Mouse (Mus musculus): ENCODE measurements around the gene Hist2h3c2. TPM values are rescaled to one million over a fixed set of nuclear protein-coding genes. Genes with fewer than 3 reads are reported as not detected.
"Not testable (repeated sequence)": the region's sequence is repeated elsewhere in the genome, so short reads cannot be mapped to it uniquely, and the experiment has no call there.

The Hist2h3c2 gene
- total RNA-seq, 2 experiments from 2014 or later, result 7.1 to 11.4 TPM

DNA sequence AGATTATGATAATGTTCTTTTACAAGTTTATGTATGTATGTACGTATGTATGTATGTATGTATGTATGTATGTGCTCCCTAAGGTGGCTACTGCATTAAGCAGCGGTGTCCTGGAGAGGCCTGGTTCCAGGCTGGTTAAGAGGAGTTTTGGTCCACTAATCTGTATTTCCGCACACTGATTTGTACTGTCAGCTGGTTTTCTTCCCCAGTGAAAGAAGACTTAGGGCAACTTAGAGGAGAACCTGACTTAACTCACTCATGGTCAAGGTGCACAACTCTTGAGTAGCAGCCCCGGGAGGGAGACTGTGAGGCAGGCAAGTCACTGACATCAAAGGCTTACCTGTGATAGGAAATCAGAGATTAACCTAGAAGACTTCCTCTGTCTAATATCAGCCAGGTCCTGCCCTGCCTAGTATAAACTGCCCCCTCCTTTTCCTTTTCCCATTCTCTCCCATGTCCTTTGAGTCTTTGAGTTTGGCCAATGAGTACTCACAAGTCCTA is 2.0 kb downstream of the Hist2h3c2 start:
- no peak for DNase-seq

DNA sequence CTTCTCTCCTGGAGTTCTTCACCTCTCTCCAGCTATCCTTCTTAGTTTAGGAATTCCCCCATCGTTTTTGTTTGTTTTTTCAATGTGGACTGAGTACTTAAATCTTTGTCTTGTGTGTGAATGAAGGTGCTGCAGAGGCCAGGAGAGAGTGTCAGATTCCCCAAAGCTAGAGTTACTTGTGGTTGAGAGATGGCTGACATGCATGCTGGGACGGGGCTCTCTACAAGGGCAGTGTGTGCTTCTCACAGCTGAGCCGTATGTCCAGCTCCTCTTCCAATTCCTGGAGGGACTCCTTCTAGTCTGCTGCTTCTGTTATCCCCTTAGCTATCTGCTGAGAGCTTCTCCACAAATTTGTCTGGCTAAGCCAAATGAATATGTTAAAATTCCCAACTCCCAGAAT is 3.1 kb downstream of the Hist2h3c2 start:
- DNase-seq, result no peak

DNA sequence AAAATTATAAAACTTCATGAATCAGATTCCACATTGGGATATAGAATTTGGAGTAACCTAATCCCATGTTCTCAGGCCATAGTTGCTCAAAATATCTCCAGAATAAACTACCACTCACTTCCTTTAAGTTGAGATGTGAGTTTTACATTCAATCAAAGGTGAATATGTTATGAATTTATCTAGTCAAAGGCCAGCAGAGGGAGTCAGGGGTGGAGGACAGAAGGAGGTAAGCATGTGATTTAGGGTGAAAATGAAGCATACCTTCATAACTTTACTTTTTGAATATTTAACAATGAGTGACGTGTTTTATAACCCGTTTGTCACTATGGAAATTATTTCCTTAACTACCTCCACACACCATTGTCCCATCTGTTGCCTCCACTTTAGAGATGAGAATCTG is 4.0 kb downstream of the Hist2h3c2 start:
- no peak for DNase-seq

DNA sequence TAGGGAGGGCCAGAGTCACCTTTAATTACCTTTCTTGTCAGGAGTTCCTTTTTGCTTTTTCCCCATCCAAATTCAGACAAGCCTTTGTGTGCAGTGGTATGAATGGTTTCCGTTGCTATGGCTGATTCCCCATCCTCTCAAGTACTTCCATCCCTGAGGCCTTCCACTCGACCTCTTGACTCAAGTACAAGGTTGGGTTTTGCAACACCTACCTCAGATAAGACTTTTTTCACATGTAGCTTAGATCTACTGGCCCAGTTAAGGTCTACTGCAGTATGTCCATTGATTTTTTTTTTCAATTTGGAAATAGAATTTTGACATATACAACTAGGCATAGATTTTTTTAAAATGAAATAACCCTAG is 7.2 kb downstream of the Hist2h3c2 start:
- no peak for DNase-seq

DNA sequence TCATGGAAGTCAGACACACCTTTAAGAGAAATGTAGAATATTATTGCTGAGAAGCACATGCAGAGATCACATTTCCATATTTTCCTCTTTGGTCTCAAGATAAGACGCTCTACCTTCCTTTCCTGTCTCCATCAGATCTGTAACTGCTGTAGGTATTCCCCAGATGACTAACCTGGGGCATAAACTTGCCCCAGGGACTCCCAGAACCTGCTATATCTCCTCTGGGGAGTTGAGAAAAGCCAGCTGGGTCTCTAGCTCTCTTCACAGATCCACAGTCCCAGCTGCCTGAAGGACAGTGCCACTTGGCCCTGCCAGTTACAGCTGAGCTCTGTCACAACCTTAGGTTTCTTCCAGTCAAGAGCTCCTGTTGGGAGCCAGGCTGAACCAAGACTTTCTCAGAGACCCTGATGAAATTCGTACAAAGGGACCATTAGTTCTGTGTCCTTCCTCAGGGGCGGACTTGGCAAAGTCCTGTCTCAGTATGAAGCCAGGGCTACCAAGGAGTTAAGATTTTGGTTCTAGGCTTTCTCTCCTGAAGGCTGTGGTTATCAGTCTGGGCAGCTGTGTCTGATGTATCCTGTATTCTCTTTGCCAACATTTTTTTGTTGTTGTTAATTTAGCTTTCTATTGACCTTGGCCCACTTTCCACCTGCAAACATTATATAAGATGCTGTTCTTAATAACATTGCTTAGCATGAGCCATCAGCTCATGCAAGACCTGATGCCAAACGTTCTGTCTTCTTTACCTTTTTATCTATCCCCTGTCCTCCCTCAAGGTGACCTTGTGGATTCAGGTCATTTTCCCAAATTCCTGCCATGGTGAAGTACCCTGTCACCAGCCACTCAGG is 7.8 kb downstream of the Hist2h3c2 start:
- no peak for DNase-seq

DNA sequence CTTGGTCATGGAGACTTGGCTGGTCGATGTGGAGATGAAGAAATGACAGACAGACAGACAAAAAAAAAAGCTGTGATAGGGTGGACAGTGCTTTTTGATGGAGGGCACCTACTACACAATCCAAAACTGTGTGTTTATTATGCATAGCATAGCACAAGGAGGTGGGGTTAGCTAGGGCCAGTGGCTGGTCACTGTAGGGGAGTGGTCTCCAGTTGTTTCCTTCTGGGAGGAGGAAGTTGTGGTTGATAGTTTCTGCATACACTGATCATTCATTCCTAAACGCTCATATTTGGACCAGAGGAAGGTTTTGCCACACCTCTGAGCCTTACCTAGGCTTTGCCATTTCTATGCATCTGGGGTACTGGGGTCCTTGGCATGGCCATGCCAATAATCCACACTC is 8.5 kb downstream of the Hist2h3c2 start:
- DNase-seq, result no peak

DNA sequence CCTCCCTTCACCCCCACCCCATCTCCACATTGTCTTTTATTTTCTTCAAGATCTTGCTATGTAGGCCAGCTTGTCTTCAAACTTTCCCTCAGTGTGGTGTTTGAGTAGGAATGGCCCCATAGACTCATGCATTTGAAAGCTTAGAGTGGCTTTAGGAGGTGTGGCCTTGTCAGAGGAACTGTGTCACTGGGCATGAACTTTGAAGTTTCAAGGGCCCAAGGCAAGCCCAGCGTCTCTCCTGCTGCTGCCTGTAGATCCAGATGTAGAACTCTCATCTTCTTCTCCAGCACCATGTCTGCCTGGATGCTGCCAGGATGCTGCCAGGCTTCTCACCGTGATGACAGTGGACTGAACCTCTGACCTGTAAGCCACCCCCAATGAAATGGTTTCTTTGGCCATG is 10.1 kb downstream of the Hist2h3c2 start:
- no peak for DNase-seq

DNA sequence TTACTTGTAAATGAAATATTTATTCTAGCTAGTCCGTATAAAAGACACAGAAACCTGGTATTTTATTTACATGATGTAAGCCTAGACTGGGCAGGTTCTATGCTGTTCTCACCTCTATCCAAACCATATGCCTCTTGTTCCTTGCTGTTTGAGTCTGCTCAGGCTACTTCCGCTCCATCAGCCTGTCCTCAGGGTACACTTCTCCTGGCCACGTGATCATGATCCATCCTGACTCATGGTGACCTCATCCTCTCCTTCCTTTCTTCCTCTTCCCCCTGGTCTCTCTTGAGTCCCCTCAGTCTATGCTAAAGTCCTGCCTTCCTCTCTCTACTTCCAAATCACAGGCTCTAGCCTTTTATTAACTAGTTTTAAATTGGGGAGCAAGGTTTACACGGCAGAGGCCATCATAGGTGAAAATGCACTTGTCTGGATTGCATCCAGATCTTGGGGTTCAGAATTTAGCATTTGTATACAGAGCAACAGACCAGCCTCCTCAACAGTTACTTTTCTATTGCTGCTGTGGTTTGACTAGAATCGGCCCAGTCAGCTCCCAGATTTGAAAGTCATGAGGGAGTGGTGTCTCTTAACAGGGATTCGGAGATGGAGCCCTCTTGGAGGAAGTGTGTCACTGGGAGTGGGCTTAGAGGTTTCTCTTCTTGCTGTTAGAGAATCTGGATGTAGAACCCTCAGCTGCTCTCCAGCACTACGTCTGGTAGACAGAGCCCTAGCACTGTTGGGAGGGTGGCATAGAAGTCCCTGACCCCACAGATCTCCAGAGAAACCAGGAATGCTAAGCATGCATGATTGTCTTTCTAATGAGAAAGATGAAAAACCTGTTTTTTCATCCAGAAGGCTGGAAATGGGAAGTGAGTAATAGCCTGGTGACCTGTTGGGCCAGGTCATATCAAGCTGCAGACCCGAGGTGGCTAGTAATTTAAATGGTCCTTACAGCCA is 12.0 kb downstream of the Hist2h3c2 start:
- DNase-seq, result peak; percentile 34

DNA sequence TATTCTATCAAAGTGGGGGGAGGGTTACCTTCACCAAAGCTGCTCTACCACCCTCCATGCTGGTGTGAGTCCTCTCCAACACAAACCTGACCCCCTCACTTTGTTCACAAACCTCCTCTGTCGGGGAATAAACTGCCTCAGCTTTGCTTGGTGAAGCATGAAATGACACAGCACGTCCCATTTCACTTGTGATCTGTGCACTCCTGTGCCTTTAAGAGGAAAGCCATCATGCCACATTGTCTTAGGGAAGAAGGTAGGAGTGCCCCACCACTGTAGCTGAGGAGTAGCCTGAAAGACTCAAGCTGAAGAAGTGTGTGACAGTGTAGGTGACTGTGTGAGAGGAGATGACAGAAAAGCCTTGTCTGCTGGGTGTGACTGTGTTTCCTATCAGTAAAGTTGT is 13.5 kb downstream of the Hist2h3c2 start:
- no peak for DNase-seq

DNA sequence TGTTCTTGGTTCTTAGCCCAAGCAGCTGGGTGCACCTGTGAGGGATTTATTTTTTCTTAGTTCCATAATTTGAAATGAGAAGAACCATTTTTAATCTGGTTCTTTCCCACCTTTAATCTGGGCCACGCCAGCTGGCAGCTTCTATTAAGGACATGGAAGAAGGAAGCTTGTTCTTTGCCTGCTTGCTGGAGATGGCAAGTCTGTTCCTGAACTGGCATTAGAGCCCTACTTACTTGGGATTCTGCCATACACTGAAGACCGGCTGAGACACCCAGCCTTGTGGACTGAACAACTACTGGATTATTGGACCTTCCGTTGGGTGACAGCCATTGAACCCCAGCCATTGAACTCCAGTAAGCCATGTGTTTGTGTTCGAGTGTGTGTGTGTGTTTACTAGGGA is 16.2 kb downstream of the Hist2h3c2 start:
- DNase-seq, result no peak

DNA sequence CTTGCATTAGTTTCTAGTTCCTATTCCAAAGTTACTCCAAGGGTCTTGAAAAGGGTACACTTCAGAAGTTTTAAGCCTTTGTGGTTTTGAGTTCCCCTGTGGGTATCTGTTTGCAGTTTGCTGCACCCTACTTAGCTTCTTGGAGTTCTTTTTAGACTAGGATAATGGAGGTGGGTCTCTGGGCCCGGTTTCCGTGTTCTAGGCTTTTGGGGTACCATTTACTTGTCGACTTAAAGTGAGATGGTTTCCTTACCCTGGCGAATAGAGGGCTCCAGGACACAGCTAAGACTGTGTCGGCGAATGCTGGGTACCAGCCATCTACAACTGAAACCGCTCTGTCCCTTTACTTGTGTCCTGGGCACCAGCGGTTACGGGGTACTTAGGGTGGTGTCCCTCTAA is 17.3 kb downstream of the Hist2h3c2 start:
- DNase-seq, result no peak

DNA sequence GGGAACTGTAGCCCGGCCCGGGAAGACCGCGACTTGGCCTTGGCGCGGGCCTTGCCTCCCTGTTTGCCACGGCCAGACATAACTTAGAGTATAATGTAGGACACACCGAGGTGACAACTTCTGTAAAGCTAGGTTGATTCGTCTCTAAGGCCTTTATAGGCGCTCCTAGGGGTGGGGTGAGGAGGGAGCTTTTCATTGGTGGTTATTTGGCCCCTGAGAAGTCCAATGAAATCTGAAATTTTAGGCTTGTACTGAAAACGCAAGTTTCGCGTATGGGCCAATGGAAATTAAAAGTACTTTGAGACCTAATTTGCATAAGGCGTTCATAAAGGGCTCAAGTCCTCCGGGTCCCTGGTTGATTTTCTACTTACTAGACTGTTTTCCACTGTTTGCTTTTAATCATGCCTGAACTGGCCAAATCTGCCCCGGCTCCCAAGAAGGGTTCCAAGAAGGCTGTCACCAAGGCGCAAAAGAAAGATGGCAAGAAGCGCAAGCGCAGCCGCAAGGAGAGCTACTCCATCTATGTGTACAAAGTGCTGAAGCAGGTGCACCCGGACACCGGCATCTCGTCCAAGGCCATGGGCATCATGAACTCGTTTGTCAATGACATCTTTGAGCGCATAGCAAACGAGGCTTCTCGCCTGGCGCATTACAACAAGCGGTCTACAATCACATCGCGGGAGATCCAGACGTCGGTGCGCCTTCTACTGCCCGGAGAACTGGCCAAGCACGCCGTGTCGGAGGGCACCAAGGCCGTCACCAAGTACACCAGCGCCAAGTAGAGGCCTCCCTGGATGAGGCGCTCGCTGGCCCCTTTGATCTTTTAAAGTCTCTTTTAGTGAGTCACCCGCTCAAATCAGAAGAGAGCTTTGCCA is 17.9 kb downstream of the Hist2h3c2 start, which contains the start of the genes Hist2h2ac and Hist2h2be:
Gene Hist2h2ac (minus strand): TSS at position 116 of the 875 bp plus-strand sequence.
Gene Hist2h2be (plus strand): TSS at position 355 of the 875 bp plus-strand sequence.
- DNase-seq, result peak; percentile 81

DNA sequence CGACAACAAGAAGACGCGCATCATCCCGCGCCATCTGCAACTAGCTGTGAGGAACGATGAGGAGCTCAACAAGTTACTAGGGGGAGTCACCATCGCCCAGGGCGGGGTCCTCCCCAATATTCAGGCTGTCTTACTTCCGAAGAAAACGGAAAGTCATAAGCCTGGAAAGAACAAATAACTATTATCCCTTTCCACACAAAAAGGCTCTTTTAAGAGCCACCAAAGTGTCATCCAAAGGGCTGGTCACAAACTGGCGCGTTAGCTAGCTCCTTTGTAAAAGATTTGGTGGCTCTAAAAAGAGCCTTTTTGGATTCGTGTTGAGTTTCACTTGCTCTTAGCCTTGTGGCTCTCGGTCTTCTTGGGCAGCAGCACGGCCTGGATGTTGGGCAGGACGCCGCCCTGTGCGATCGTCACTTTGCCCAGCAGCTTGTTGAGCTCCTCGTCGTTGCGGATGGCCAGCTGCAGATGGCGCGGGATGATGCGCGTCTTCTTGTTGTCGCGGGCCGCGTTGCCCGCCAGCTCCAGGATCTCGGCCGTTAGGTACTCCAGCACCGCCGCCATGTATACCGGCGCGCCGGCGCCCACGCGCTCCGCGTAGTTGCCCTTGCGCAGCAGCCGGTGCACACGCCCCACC is 18.7 kb downstream of the Hist2h3c2 start:
- not testable (repeated sequence) for DNase-seq

DNA sequence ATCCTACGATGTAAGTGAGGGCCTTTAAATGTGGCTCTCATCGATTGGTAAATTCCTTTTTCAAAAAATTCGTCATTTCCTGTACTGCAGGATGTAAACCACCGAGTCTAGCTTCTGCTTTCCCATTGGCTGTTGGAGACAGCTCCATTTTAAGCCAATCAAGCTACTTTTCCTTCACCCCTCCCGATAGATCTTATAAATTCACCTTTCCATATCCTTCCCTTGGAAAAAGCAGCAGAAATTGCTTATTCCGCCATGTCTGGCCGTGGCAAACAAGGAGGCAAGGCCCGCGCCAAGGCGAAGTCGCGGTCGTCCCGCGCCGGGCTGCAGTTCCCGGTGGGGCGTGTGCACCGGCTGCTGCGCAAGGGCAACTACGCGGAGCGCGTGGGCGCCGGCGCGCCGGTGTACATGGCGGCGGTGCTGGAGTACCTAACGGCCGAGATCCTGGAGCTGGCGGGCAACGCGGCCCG is 19.2 kb downstream of the Hist2h3c2 start, which contains the start of the genes Bola1 and Hist2h2ab:
Gene Bola1 (minus strand): TSS at position 49 of the 470 bp plus-strand sequence.
Gene Hist2h2ab (plus strand): TSS at position 205 of the 470 bp plus-strand sequence.
- peak; percentile 73 for DNase-seq

DNA sequence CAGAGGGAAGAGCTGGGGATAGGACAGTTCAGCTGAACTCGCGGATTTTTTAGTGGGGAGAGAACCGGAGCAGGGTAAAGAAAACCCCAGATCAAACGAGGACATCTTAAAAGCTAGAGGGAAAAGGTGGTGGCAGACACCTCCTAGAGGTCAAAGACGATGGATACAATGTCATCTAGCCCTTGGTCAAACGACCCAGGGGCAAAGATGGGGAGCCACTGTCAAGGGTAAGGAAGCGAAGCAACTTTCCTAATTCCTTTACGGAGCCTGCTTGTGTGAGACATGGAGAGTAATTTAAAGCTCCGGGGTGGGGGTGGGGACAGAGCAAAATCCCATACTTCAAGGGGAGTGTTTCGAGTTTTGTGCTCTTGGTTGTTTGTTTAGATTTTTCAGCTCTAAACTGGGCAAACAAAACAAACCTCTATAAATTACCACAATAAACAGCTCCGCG is 19.7 kb downstream of the Hist2h3c2 start:
- DNase-seq, result peak; percentile 22

DNA sequence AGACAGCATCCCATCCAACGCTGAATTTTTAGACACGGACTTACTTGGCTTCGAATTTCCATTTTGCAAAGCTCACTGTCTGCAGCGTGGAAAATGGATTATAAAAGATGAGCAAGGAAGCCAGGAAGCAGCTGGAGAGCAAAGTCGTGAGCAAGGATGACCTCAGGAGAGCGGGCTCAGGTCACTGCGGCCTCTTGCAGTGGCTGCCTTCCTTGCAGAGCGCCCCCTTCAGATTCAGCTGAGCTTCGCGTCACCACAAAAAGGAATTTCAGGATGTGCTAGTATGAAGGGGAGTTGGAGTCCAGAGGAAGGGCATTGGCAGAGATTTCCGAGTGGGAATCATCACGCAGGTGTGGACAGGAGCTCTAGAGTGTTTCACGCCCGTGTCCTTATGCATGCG is 29.7 kb downstream of the Hist2h3c2 start:
- DNase-seq, result no peak

DNA sequence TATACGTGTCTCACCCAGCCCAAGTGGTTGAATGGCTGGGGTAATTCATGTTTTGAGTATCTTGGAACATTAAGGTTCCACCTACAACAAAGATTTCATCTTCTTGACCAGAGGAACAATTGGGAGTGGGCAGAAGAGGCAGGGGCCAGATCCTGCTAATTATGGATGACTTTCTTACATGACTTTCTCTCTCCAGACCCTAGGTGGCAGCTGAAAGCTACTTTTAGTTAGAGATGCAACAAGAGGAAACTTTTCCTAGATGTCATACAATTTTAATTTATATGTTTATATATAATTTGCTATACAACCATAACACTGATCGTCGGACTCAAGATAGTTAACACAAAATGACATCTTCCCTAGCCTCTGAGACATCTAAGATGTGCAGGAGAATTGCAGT is 31.1 kb downstream of the Hist2h3c2 start:
- no peak for DNase-seq

DNA sequence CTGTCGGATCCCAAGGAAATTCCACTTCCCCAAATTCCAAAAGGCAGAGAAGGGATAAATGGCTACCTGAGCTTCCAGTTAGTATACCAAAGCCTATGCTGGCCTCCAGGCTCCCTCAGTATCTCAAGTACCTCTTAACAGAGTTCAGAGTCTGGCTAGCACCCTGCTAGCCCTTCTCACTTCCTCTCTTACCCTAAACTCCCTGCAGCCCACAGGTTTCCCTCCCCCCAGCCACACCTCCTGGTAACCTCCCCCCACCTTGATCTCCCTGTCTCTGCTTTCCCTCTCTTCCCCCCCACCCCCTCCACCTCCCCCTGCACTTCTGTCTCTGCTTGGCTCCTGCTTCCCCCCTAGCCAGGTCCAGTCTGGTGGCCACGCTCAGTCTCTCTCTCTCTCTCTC is 39.2 kb downstream of the Hist2h3c2 start:
- no peak for DNase-seq

DNA sequence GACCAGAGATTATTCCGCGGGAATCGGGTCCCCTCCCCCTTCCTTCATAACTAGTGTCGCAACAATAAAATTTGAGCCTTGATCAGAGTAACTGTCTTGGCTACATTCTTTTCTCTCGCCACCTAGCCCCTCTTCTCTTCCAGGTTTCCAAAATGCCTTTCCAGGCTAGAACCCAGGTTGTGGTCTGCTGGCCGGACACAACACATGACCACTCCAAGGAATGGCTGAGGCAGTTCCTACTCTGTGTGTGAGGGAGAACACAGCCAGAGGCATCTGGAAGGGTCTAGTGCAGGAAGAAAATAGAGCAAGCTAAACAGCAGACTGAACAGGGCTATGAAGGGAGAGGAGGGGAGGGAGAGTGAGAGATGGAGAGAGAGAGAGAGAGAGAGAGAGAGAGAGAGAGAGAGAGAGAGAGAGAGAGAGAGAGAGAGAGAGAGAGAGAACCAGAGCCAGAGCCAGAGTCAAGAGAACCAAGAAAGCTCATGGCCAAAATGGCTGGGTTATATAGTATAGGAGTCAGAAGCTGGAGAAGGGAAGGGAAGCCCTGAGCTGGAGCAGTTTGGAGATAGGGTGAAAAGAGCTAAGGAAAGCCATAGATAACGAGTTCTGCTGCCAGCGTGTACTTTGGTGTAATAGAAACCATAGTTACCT is 40.2 kb downstream of the Hist2h3c2 start:
- DNase-seq, result not testable (repeated sequence)

DNA sequence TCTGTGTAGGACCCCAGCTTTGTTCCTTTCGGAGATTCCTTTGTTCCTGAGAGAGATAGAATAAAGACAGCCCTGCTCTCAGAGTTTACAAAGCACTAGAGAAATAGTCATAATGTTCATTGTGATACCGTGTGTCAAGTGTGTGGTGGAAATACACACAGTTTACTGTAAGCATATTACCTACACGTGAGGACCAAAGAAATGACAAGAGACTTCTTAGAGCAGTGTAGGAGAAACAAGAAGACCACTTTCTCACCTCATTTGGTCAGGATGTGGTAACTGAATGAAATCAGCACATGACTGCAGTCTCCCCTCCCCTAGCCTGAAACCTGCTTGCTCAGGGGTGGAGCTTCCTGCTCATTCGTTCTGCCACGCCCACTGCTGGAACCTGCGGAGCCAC is 40.7 kb downstream of the Hist2h3c2 start:
- no peak for DNase-seq

Data from gastrocnemius, postnatal 25 days (tissue).